Mouse (Mus musculus): ENCODE results near the gene Wwox.

- no peak for TF ChIP-seq POLR2A (IDR thresholded peaks at IDR 0.05; ENCODE audit: borderline replicate concordance, low read depth, low read length)
- TF ChIP-seq CTCF (IDR thresholded peaks at IDR 0.05; ENCODE audit: low read depth, low read length): no peak
These were observed 630.8 kb downstream of the Wwox start for GRCm38 (mm10) chr8:115070225-115070624.
